In the genomic region with DNA sequence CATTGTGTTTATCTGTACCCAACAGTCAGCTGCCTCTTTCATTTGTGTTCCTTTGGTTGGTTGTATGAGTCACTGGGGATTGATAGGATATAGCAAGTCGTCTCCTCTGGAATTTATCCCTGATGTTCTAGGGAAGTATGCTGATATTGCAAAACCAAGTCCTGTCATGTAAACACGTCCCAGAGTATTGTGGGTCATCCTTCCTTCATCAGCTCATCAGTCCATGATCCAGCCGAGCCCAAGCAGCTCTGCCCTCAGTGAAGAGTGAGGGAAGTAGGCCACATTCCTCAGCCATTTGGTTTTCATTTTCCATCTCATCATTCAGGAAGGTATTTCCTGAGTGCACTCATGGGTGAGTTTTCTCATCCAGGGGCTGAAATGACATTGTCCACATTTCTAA, we compare ENCODE assay signal across 17 mouse cellular contexts.
"Had no signal": no experiment of that assay in that cellular context is flagged by ENCODE, and none has a peak within 500 bp of the region (broad histone marks: within the 10 kb centered on the region; RNA-seq: fewer than 3 reads in every experiment).

No protein-coding gene starts in this region.

- H3K4me3 ChIP-seq: layer of hippocampus, adult 2 months; limb, embryonic 12.5 days; liver, embryonic 13.5 days; midbrain, embryonic 12.5 days; neural tube, embryonic 13.5 days had no signal

- H3K36me3 ChIP-seq: limb, embryonic 12.5 days; liver, embryonic 13.5 days; midbrain, embryonic 12.5 days; neural tube, embryonic 13.5 days had no signal

- ATAC-seq: intestine, embryonic 16.5 days; liver, postnatal 0 days; midbrain, embryonic 16.5 days had no signal

- DNase-seq: kidney, adult 8-10 months; kidney, postnatal 36 days; liver; liver, embryonic 13.5 days; liver, postnatal 0 days; retina, postnatal 1 day; right cerebral cortex, postnatal 4 days; spleen, adult 18-20 months; thymus, adult 18-20 months; thymus, postnatal 14 days had no signal

- H3K27me3 ChIP-seq: limb, embryonic 12.5 days; midbrain, embryonic 12.5 days; neural tube, embryonic 13.5 days had no signal

- H3K9me3 ChIP-seq: limb, embryonic 12.5 days; liver, embryonic 13.5 days; neural tube, embryonic 13.5 days had no signal

- H3K4me1 ChIP-seq: limb, embryonic 12.5 days; liver, embryonic 13.5 days; midbrain, embryonic 12.5 days; neural tube, embryonic 13.5 days had no signal

- H3K27ac ChIP-seq: kidney, postnatal 0 days; layer of hippocampus, adult 2 months; limb, embryonic 12.5 days; liver, embryonic 13.5 days; midbrain, embryonic 12.5 days; neural tube, embryonic 13.5 days had no signal

- H3K4me2 ChIP-seq: limb, embryonic 12.5 days; liver, embryonic 13.5 days; midbrain, embryonic 12.5 days; neural tube, embryonic 13.5 days had no signal

- H3K9ac ChIP-seq: limb, embryonic 12.5 days; liver, embryonic 13.5 days; liver, postnatal 0 days; midbrain, embryonic 12.5 days; neural tube, embryonic 13.5 days had no signal
